Mouse (Mus musculus) lung, postnatal 25 days (tissue): Measurements from ENCODE around the gene Hoxb4.

ENCODE experiments used
- DNase-seq: peaks from one replicate; pipeline ENCODE4 v3.0.0; 2022; ENCODE audit warnings: low spot score

Hoxb4 gene

GRCm38 (mm10) chr11:96284774-96285734 lies 33.0 kb upstream of the Hoxb4 start:
- no peak for DNase-seq

- DNase-seq = no peak
Observed at GRCm38 (mm10) chr11:96285771-96286738, 32.0 kb upstream of the Hoxb4 start, which contains the start of gene Hoxb7. Gene Hoxb7 (plus strand): TSS chr11:96286623.

- DNase-seq = no peak
Observed at GRCm38 (mm10) chr11:96286739-96287385, 31.2 kb upstream of the Hoxb4 start.

- DNase-seq = no peak
Observed at GRCm38 (mm10) chr11:96287411-96287810, 30.7 kb upstream of the Hoxb4 start.

- no peak for DNase-seq
Observed at GRCm38 (mm10) chr11:96288455-96289221, 29.4 kb upstream of the Hoxb4 start.

GRCm38 (mm10) chr11:96289293-96289692 lies 28.8 kb upstream of the Hoxb4 start:
- no peak for DNase-seq

GRCm38 (mm10) chr11:96289837-96290236 lies 28.2 kb upstream of the Hoxb4 start:
- DNase-seq = no peak

GRCm38 (mm10) chr11:96290705-96291355 lies 27.2 kb upstream of the Hoxb4 start:
- DNase-seq = no peak

GRCm38 (mm10) chr11:96291681-96292564 lies 26.1 kb upstream of the Hoxb4 start, which contains the start of gene Hoxb6:
Gene Hoxb6 (plus strand): TSS chr11:96292476.
- no peak for DNase-seq

GRCm38 (mm10) chr11:96292565-96293301 lies 25.3 kb upstream of the Hoxb4 start:
- no peak for DNase-seq

GRCm38 (mm10) chr11:96293302-96293921 lies 24.7 kb upstream of the Hoxb4 start:
- DNase-seq = no peak

GRCm38 (mm10) chr11:96294245-96295091 lies 23.6 kb upstream of the Hoxb4 start:
- DNase-seq = peak; percentile 69

GRCm38 (mm10) chr11:96295092-96295835 lies 22.8 kb upstream of the Hoxb4 start:
- no peak for DNase-seq

GRCm38 (mm10) chr11:96296997-96297396 lies 21.1 kb upstream of the Hoxb4 start:
- DNase-seq = no peak

GRCm38 (mm10) chr11:96297428-96297827 lies 20.6 kb upstream of the Hoxb4 start:
- DNase-seq = no peak

GRCm38 (mm10) chr11:96297968-96298635 lies 20.0 kb upstream of the Hoxb4 start:
- no peak for DNase-seq
